Mouse (Mus musculus): Measurements from ENCODE around the gene Gmpr2. TPM values are rescaled to one million over a fixed set of nuclear protein-coding genes. Genes with fewer than 3 reads are reported as not detected.

Gmpr2 gene
- polyA plus RNA-seq (2017; shearing (Covaris generic)), result 32.1 TPM

GRCm38 (mm10) chr14:55671833-55672740 is at the start of gene Gmpr2, which contains the start of gene Nedd8:
Gene Gmpr2, plus strand, starts transcription at chr14:55671941.
Gene Nedd8, minus strand, starts transcription at chr14:55672124.

DNA sequence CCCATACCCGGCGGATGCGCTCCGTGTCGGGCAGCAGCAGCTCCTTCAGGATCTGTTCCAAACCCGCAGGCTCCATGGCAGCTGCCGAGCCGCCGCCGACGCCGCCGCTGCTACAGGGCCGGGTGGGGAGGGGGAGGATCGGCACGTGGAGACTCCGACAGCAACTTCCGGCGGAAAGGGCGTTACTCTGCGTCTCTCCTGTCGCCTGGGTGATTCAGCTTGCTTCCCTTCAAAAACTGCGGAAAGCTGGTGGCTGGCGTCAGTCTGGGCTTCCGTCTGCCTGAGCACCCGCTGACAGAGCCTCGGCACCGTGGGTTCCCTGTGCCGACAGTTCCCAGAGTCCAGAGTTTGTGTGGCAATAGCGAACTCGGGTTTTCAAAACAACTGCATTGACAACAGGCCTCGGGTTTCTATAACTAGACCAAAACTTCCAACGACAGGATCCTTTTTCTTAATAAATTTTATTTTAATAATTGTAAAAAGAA is 36.2 kb upstream of the Gmpr2 start, which contains the start of gene Ipo4:
Ipo4 (minus strand) TSS at position 435 of the 485 bp plus-strand sequence.

GRCm38 (mm10) chr14:55637795-55638194 is 33.9 kb upstream of the Gmpr2 start, which contains the start of gene Gm49378:
Gene Gm49378, minus strand, starts transcription at chr14:55637895.

GRCm38 (mm10) chr14:55643060-55643907 is 28.5 kb upstream of the Gmpr2 start, which contains the start of gene Tm9sf1:
Gene Tm9sf1, minus strand, starts transcription at chr14:55643806.

DNA sequence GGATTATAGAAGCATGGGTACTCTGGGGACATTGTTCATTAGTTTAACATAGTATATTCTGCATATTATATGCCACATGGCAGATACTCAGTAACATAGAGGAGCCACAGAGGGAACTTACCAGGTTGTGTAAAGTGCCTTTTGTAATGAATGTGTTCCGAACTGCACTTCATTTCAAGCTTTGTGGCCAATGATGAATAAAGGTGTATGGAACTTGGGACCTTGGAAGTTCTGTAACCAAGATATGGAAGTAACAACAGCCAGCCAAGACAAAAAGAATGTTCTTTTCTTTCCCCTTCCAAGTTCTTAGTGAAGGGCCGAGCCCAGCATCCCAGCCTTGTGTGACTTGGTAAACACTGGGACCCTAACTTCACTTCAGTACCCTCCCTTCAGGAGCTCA is 21.9 kb upstream of the Gmpr2 start, which contains the start of gene Tssk4:
Tssk4 (plus strand) TSS at position 301 of the 400 bp plus-strand sequence.

GRCm38 (mm10) chr14:55659960-55660573 is 11.7 kb upstream of the Gmpr2 start, which contains the start of gene Mdp1:
Gene Mdp1, minus strand, starts transcription at chr14:55660508.

GRCm38 (mm10) chr14:55681160-55682117 is 9.7 kb downstream of the Gmpr2 start, which contains the start of gene Tinf2:
Gene Tinf2, minus strand, starts transcription at chr14:55681820.

DNA sequence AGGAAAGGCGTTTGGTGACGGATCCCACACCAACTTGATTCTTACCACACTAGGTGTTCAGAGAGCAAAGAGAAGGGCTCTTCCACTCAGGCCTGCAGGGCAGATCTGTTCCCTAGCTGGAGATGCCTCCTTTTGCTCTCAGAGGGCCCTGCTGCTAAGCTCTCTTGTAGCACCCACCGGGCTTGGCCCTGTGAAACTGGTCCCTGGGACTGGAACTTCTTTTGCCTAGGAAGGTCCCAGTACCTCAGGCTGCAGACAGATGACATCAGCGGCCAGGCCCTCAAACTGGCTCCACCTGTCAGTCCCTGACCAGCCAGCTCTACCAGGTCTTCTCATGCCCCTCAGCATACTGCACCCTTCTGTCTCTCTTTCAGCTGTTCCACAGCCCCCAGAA is 42.0 kb downstream of the Gmpr2 start, which contains the start of gene Tgm1:
Tgm1 (minus strand) TSS at position 198 of the 394 bp plus-strand sequence.

GRCm38 (mm10) chr14:55721700-55722437 is 50.1 kb downstream of the Gmpr2 start, which contains the start of gene Rabggta:
Gene Rabggta, minus strand, starts transcription at chr14:55722263.

Other genes starting within 250 kb of the Gmpr2 start
- 25.1 TPM for gene Dhrs4, start 193.2 kb upstream of the Gmpr2 start, polyA plus RNA-seq (2017; shearing (Covaris generic))
- gene Carmil3, start 181.3 kb upstream of the Gmpr2 start, polyA plus RNA-seq (2017; shearing (Covaris generic)), result not detected
- not detected for gene Cpne6, start 161.5 kb upstream of the Gmpr2 start, polyA plus RNA-seq (2017; shearing (Covaris generic))
- gene Nrl, start 147.0 kb upstream of the Gmpr2 start, polyA plus RNA-seq (2017; shearing (Covaris generic)), result not detected
- gene Pck2, start 131.7 kb upstream of the Gmpr2 start, polyA plus RNA-seq (2017; shearing (Covaris generic)), result 14.1 TPM
- gene Dcaf11, start 111.9 kb upstream of the Gmpr2 start, polyA plus RNA-seq (2017; shearing (Covaris generic)), result 104 TPM
- 4.2 TPM for gene A730061H03Rik, start 111.5 kb upstream of the Gmpr2 start, polyA plus RNA-seq (2017; shearing (Covaris generic))
- gene Fitm1, start 96.3 kb upstream of the Gmpr2 start, polyA plus RNA-seq (2017; shearing (Covaris generic)), result not detected
- gene Psme1, start 93.8 kb upstream of the Gmpr2 start, polyA plus RNA-seq (2017; shearing (Covaris generic)), result 723 TPM
- gene Emc9, start 86.6 kb upstream of the Gmpr2 start, polyA plus RNA-seq (2017; shearing (Covaris generic)), result 16.6 TPM
- 460 TPM for gene Psme2, start 80.8 kb upstream of the Gmpr2 start, polyA plus RNA-seq (2017; shearing (Covaris generic))
- gene Rnf31, start 80.2 kb upstream of the Gmpr2 start, polyA plus RNA-seq (2017; shearing (Covaris generic)), result 41.5 TPM
- 60.1 TPM for gene Irf9, start 68.4 kb upstream of the Gmpr2 start, polyA plus RNA-seq (2017; shearing (Covaris generic))
- gene Rec8, start 53.9 kb upstream of the Gmpr2 start, polyA plus RNA-seq (2017; shearing (Covaris generic)), result 0.65 TPM
- 64.4 TPM for gene Ipo4, start 36.0 kb upstream of the Gmpr2 start, polyA plus RNA-seq (2017; shearing (Covaris generic))
- not detected for gene Gm49378, start 34.0 kb upstream of the Gmpr2 start, polyA plus RNA-seq (2017; shearing (Covaris generic))
- gene Tm9sf1, start 28.1 kb upstream of the Gmpr2 start, polyA plus RNA-seq (2017; shearing (Covaris generic)), result 65.5 TPM
- gene Tssk4, start 21.8 kb upstream of the Gmpr2 start, polyA plus RNA-seq (2017; shearing (Covaris generic)), result 0.59 TPM
- gene Mdp1, start 11.4 kb upstream of the Gmpr2 start, polyA plus RNA-seq (2017; shearing (Covaris generic)), result 52.4 TPM
- 214 TPM for gene Nedd8, start 183 bp downstream of the Gmpr2 start, polyA plus RNA-seq (2017; shearing (Covaris generic))
- gene Tinf2, start 9.9 kb downstream of the Gmpr2 start, polyA plus RNA-seq (2017; shearing (Covaris generic)), result 351 TPM
- not detected for gene Tgm1, start 42.0 kb downstream of the Gmpr2 start, polyA plus RNA-seq (2017; shearing (Covaris generic))
- gene Rabggta, start 50.3 kb downstream of the Gmpr2 start, polyA plus RNA-seq (2017; shearing (Covaris generic)), result 89.4 TPM
- 22.6 TPM for gene Dhrs1, start 73.7 kb downstream of the Gmpr2 start, polyA plus RNA-seq (2017; shearing (Covaris generic))
- gene Nop9, start 73.8 kb downstream of the Gmpr2 start, polyA plus RNA-seq (2017; shearing (Covaris generic)), result 51.0 TPM
- not detected for gene Cideb, start 86.5 kb downstream of the Gmpr2 start, polyA plus RNA-seq (2017; shearing (Covaris generic))
- 0.14 TPM for gene Ltb4r2, start 89.5 kb downstream of the Gmpr2 start, polyA plus RNA-seq (2017; shearing (Covaris generic))
- 0.27 TPM for gene Ltb4r1, start 94.0 kb downstream of the Gmpr2 start, polyA plus RNA-seq (2017; shearing (Covaris generic))
- not detected for gene Adcy4, start 112.2 kb downstream of the Gmpr2 start, polyA plus RNA-seq (2017; shearing (Covaris generic))
- gene Ripk3, start 116.9 kb downstream of the Gmpr2 start, polyA plus RNA-seq (2017; shearing (Covaris generic)), result 60.3 TPM
- gene Nfatc4, start 151.2 kb downstream of the Gmpr2 start, polyA plus RNA-seq (2017; shearing (Covaris generic)), result not detected
- not detected for gene Nynrin, start 182.1 kb downstream of the Gmpr2 start, polyA plus RNA-seq (2017; shearing (Covaris generic))
- gene Cbln3, start 212.5 kb downstream of the Gmpr2 start, polyA plus RNA-seq (2017; shearing (Covaris generic)), result 0.10 TPM
- gene Khnyn, start 213.0 kb downstream of the Gmpr2 start, polyA plus RNA-seq (2017; shearing (Covaris generic)), result 89.2 TPM
- 29.4 TPM for gene Sdr39u1, start 228.4 kb downstream of the Gmpr2 start, polyA plus RNA-seq (2017; shearing (Covaris generic))

Measured in effector memory CD4-positive, alpha-beta T cell, adult 5 months (primary cell).